Mouse (Mus musculus) spleen, adult 2 months (tissue): ENCODE results near the gene Gm3880.

Experiments
- CTCF ChIP-seq: fragments of 200-500 bp; IDR thresholded peaks from 2 replicates; pipeline ENCODE4 v1.5.1; 2011; ENCODE audit warnings: mild to moderate bottlenecking, inconsistent platforms; ENCODE audit not compliant: insufficient read depth, insufficient read length, insufficient replicate concordance; ENCODE audit errors: extremely low read depth
- POLR2A ChIP-seq: fragments of 200-500 bp; IDR thresholded peaks from 2 replicates; pipeline ENCODE4 v1.6.1; 2011; ENCODE audit warnings: low read depth, low read length, inconsistent platforms

DNA sequence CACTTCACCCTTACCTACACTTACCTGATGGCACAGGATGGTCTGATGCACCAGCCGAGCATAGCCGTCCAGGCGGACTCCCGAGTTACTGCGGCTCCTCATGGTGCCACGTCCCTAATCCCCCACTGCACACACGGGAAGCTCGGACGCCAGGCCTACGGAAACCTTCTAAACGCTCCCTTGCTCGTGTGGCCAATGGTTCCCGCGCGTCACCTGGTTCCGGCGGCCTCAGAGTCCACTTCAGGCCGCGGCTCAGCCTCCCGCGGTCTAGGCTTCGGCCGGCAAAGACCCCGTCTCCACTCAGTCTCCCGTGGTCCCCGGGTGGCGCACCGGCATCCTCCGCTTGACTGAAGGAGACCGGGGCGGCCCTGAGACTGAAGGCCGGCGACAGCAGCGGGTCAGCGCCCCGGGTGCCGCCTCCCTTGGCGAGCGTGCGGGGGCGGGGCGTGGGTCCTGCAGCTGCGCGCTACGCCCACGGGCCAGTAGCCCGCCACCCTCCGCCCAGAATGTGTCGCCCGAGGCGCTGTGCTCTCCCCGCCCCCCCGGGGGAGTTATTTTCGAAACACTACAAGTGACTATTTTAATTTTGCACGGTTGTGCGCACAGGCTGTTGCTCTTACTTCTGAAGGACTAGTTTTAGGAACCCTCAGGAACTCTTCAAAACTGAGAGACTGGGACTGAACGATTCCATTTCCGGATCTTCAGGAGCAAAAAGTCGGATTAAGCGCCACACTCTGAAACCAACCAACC lies 42.8 kb downstream of the Gm3880 start, which contains the start of gene Phka1:
- no peak for TF ChIP-seq CTCF
- TF ChIP-seq POLR2A: no peak
